Mouse (Mus musculus) liver, embryonic 11.5 days (tissue): ENCODE measurements around the gene Tmed6. TPM values are rescaled to one million over a fixed set of nuclear protein-coding genes. Genes with fewer than 3 reads are reported as not detected.
A peak's percentile ranks its signal among the peaks of the same experiment; 100 is the strongest.
"Not testable (repeated sequence)": the region's sequence is repeated elsewhere in the genome, so short reads cannot be mapped to it uniquely, and the experiment has no call there.

Source experiments
- ATAC-seq: fragments of 200-750 bp; cut with Nextera tagmentation; replicated peaks from 2 replicates; pipeline ENCODE4 v1.8.0; 2017; ENCODE audit warnings: moderate number of reproducible peaks, mild to moderate bottlenecking, moderate TSS enrichment, moderate library complexity; ENCODE audit not compliant: low FRiP score
- DNase-seq: peaks from one replicate; pipeline ENCODE4 v3.0.0-alpha.2; 2017; ENCODE audit warnings: low spot score
- H3K27ac ChIP-seq: fragments of 300-500 bp; sonication (generic); 2 replicates; pipeline ENCODE4 v1.5.1; 2014; ENCODE audit warnings: mild to moderate bottlenecking, low read depth, low read length, control low read depth
- H3K27me3 ChIP-seq: fragments of 300-500 bp; sonication (generic); replicated peaks from 2 replicates; pipeline ENCODE4 v1.6.1; 2014; ENCODE audit warnings: low read length, mixed read lengths; ENCODE audit not compliant: control insufficient read depth, insufficient read depth
- H3K36me3 ChIP-seq: fragments of 300-500 bp; sonication (generic); 2 replicates; pipeline ENCODE4 v1.6.1; 2014; ENCODE audit warnings: mild to moderate bottlenecking, low read length, moderate library complexity, mixed read lengths; ENCODE audit not compliant: control insufficient read depth, insufficient read depth
- H3K4me1 ChIP-seq: fragments of 300-500 bp; sonication (generic); replicated peaks from 2 replicates; pipeline ENCODE4 v1.6.1; 2014; ENCODE audit warnings: low read length, mixed read lengths; ENCODE audit not compliant: control insufficient read depth, insufficient read depth
- H3K4me2 ChIP-seq: fragments of 300-500 bp; sonication (generic); 2 replicates; pipeline ENCODE4 v1.6.1; 2014; ENCODE audit warnings: mild to moderate bottlenecking, control low read depth, moderate library complexity
- H3K4me3 ChIP-seq: fragments of 300-500 bp; sonication (generic); 2 replicates; pipeline ENCODE4 v1.5.1; 2014; ENCODE audit warnings: low read depth, low read length, control low read depth
- H3K9ac ChIP-seq: fragments of 300-500 bp; sonication (generic); 2 replicates; pipeline ENCODE4 v1.6.1; 2014; ENCODE audit warnings: low read depth, low read length, control low read depth
- H3K9me3 ChIP-seq: fragments of 300-500 bp; sonication (generic); 2 replicates; pipeline ENCODE4 v1.6.1; 2016; ENCODE audit warnings: low read length, inconsistent platforms, mixed read lengths; ENCODE audit not compliant: control insufficient read depth
- WGBS: fragments of 180-500 bp; shearing (Covaris S2); extraction: QIAGEN DNeasy Blood & Tissue Kit; methylation state at CpG from one replicate; pipeline ENCODE4 v1.1.7; 2014; 5-methylcytosine and 5-hydroxymethylcytosine counted together
- polyA plus RNA-seq: library from polyadenylated mRNA; unstranded; fragments of >200 nt; fragmentation: Nextera tagmentation; extraction: Ambion mirVana; gene quantifications from 2 replicates; pipeline ENCODE4 v1.2.1, GENCODE M21; 2014

Gene Tmed6
- polyA plus RNA-seq, 1 experiment from 2014 or later = 5.9 TPM

DNA sequence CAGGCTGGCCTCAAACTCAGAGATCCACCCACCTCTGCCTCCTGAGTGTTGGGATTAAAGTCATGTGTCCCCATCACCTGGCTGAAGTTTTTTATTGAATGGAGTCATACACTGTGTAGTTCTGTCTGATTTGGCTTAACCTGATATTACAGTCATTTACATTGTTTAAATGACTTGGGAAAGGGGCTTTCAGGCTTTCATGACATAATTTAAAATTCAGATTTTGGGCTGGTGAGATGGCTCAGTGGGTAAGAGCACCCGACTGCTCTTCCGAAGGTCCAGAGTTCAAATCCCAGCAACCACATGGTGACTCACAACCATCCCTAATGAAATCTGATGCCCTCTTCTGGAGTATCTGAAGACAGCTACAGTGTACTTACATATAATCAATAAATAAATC is 31.8 kb downstream of the Tmed6 start:
- H3K9me3 ChIP-seq, DNase-seq, H3K4me2 ChIP-seq, H3K4me3 ChIP-seq, H3K36me3 ChIP-seq, H3K27me3 ChIP-seq, ATAC-seq, H3K27ac ChIP-seq, H3K9ac ChIP-seq: not testable (repeated sequence)
- 88% methylated on average over 2 of the region's 2 CpGs for WGBS
- H3K4me1 ChIP-seq = peaks cover 21% of the 10 kb centered on the region

GRCm38 (mm10) chr8:107031577-107032090 is 33.8 kb downstream of the Tmed6 start:
- 0% methylated on average over 40 of the region's 40 CpGs for WGBS
- Histone ChIP-seq H3K4me3 (peak overlapping the region; percentile 89), H3K9me3 (no peaks in the 10 kb centered on the region), H3K36me3 (0 out of 2 replicates have a peak, but pooled peaks cover under 1% of the 10 kb centered on the region), H3K27me3 (no peaks in the 10 kb centered on the region), H3K4me1 (peaks cover 27% of the 10 kb centered on the region), H3K4me2 (peak overlapping the region; percentile 78), H3K27ac (peak overlapping the region; percentile 75), H3K9ac (peak overlapping the region; percentile 92)
- DNase-seq = no peak
- no peak for ATAC-seq

- ATAC-seq = peak; percentile 95
- H3K4me3 ChIP-seq = peak within 1 kb of the TSS; percentile 89
These were observed 34.5 kb downstream of the Tmed6 start, which contains the start of gene Vps4a for GRCm38 (mm10) chr8:107030650-107031576. TSS of gene Vps4a (plus strand) at chr8:107031222.

DNA sequence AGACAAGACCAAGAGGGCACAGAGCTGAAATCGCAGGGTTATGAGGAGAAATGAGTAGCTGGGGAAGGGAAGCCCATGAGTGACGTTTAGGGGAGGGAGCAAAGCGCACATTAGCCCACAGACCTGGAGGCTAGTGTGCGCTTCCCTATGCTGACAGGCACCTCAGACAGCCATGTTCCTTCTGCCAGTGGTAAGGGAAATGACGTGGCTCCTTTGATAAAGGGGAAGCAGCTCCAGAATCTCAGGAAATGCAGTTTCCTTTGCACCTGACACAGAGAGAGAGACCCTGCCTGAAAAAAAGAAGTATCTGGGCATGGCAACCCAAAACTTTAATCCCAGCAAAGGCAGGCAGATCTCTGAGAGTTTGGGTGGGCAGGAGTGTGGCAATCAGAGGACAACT is 35.4 kb downstream of the Tmed6 start:
- DNase-seq (no peak), ATAC-seq (no peak)
- WGBS = 57% methylated on average over 5 of the region's 5 CpGs
- H3K4me1 ChIP-seq = peaks cover 27% of the 10 kb centered on the region
- H3K4me2 ChIP-seq = no peak overlapping the region
- no peaks in the 10 kb centered on the region for H3K36me3 ChIP-seq
- no peak overlapping the region for H3K9ac ChIP-seq
- H3K27ac ChIP-seq = no peak overlapping the region
- no peaks in the 10 kb centered on the region for H3K9me3 ChIP-seq
- H3K27me3 ChIP-seq = no peaks in the 10 kb centered on the region
- no peak overlapping the region for H3K4me3 ChIP-seq

More at GRCm38 (mm10) chr8:107030650-107031576, 34.5 kb downstream of the Tmed6 start, which contains the start of gene Vps4a:
- peaks cover 27% of the 10 kb centered on the region for H3K4me1 ChIP-seq
- peak within 1 kb of the TSS; percentile 78 for H3K4me2 ChIP-seq
- no peaks in the 10 kb centered on the region for H3K36me3 ChIP-seq
- peak within 1 kb of the TSS; percentile 75 for H3K27ac ChIP-seq
- H3K9me3 ChIP-seq = no peaks in the 10 kb centered on the region
- DNase-seq = peak; percentile 98
- no peaks in the 10 kb centered on the region for H3K27me3 ChIP-seq
- H3K9ac ChIP-seq = peak within 1 kb of the TSS; percentile 92
- WGBS = 4% methylated on average over 66 of the region's 66 CpGs

- no peak overlapping the region for H3K27ac ChIP-seq
- peaks cover 27% of the 10 kb centered on the region for H3K4me1 ChIP-seq
- no peak overlapping the region for H3K4me3 ChIP-seq
- ATAC-seq (no peak), DNase-seq (no peak)
- WGBS = 78% methylated on average over 3 of the region's 3 CpGs
- H3K9ac ChIP-seq = no peak overlapping the region
- H3K27me3 ChIP-seq = no peaks in the 10 kb centered on the region
- H3K4me2 ChIP-seq = no peak overlapping the region
- no peaks in the 10 kb centered on the region for H3K36me3 ChIP-seq
- no peaks in the 10 kb centered on the region for H3K9me3 ChIP-seq
These were observed 36.1 kb downstream of the Tmed6 start for GRCm38 (mm10) chr8:107029310-107029709.

- no peaks in the 10 kb centered on the region for H3K9me3 ChIP-seq
- no peaks in the 10 kb centered on the region for H3K27me3 ChIP-seq
- H3K4me3 ChIP-seq = no peak overlapping the region
- no peak overlapping the region for H3K9ac ChIP-seq
- no peaks in the 10 kb centered on the region for H3K36me3 ChIP-seq
- H3K4me2 ChIP-seq = no peak overlapping the region
- H3K4me1 ChIP-seq = peaks cover 4% of the 10 kb centered on the region; the same call in 1 of the 2 replicates
- DNase-seq (no peak), ATAC-seq (no peak)
- no peak overlapping the region for H3K27ac ChIP-seq
- WGBS = 87% methylated on average over 8 of the region's 8 CpGs
These were observed 42.0 kb downstream of the Tmed6 start for GRCm38 (mm10) chr8:107023479-107023878.

- H3K27me3 ChIP-seq = no peaks in the 10 kb centered on the region
- H3K9me3 ChIP-seq = no peaks in the 10 kb centered on the region
- ATAC-seq (no peak), DNase-seq (no peak)
- no peaks in the 10 kb centered on the region for H3K36me3 ChIP-seq
- no peaks in the 10 kb centered on the region for H3K4me1 ChIP-seq
- 87% methylated on average over 1 of the region's 1 CpGs for WGBS
- no peak overlapping the region for H3K9ac ChIP-seq
- no peak overlapping the region for H3K4me2 ChIP-seq
- no peak overlapping the region for H3K4me3 ChIP-seq
- no peak overlapping the region for H3K27ac ChIP-seq
These were observed 50.5 kb downstream of the Tmed6 start for GRCm38 (mm10) chr8:107014915-107015314.

- H3K27ac ChIP-seq = no peak overlapping the region
- no peaks in the 10 kb centered on the region for H3K9me3 ChIP-seq
- H3K9ac ChIP-seq = no peak overlapping the region
- 77% methylated on average over 2 of the region's 2 CpGs for WGBS
- no peaks in the 10 kb centered on the region for H3K36me3 ChIP-seq
- DNase-seq (no peak), ATAC-seq (no peak)
- H3K4me1 ChIP-seq = no peaks in the 10 kb centered on the region
- H3K4me3 ChIP-seq = no peak overlapping the region
- no peak overlapping the region for H3K4me2 ChIP-seq
- no peaks in the 10 kb centered on the region for H3K27me3 ChIP-seq
These were observed 52.8 kb downstream of the Tmed6 start for GRCm38 (mm10) chr8:107012666-107013065.
